Mouse (Mus musculus): ENCODE measurements around the gene Ubap1l. TPM values are rescaled to one million over a fixed set of nuclear protein-coding genes. Genes with fewer than 3 reads are reported as not detected.

Ubap1l gene
- polyA plus RNA-seq, 1 experiment from 2014 or later = not detected

GRCm38 (mm10) chr9:65381017-65381590 is 20.3 kb downstream of the Ubap1l start:
- Histone ChIP-seq H3K27me3 (ENCODE audit: control insufficient read depth, insufficient read depth, low read length) (no peaks in the 10 kb centered on the region), H3K4me2 (ENCODE audit: low read depth, low read length) (no peak overlapping the region), H3K4me3 (ENCODE audit: low read depth, low read length) (no peak overlapping the region), H3K27ac (replicated peaks; ENCODE audit: low read depth, low read length) (no peak overlapping the region), H3K9me3 (replicated peaks; ENCODE audit: control insufficient read depth, low read length) (no peaks in the 10 kb centered on the region), H3K9ac (replicated peaks; ENCODE audit: low read length) (no peak overlapping the region; the same call in 1 of the 2 replicates), H3K36me3 (replicated peaks; ENCODE audit: control insufficient read depth, insufficient read depth, low read depth, low read length) (no peaks in the 10 kb centered on the region), H3K4me1 (ENCODE audit: control insufficient read depth, insufficient read depth, low read length) (no peaks in the 10 kb centered on the region)
- WGBS = 71% methylated on average over 4 of the region's 4 CpGs
- ATAC-seq (replicated peaks; ENCODE audit: insufficient number of reproducible peaks, low FRiP score, low TSS enrichment, low read depth) (no peak), DNase-seq (ENCODE audit: low spot score) (no peak)

- H3K4me1 ChIP-seq (ENCODE audit: control insufficient read depth, insufficient read depth, low read length) = no peaks in the 10 kb centered on the region
- H3K4me2 ChIP-seq (ENCODE audit: low read depth, low read length) = no peak overlapping the region
- ATAC-seq (replicated peaks; ENCODE audit: insufficient number of reproducible peaks, low FRiP score, low TSS enrichment, low read depth) (no peak), DNase-seq (ENCODE audit: low spot score) (no peak)
- no peak overlapping the region for H3K27ac ChIP-seq (replicated peaks; ENCODE audit: low read depth, low read length)
- H3K36me3 ChIP-seq (replicated peaks; ENCODE audit: control insufficient read depth, insufficient read depth, low read depth, low read length) = no peaks in the 10 kb centered on the region
- no peaks in the 10 kb centered on the region for H3K9me3 ChIP-seq (replicated peaks; ENCODE audit: control insufficient read depth, low read length)
- no peak overlapping the region for H3K4me3 ChIP-seq (ENCODE audit: low read depth, low read length)
- no peaks in the 10 kb centered on the region for H3K27me3 ChIP-seq (ENCODE audit: control insufficient read depth, insufficient read depth, low read length)
- 77% methylated on average over 6 of the region's 6 CpGs for WGBS
- H3K9ac ChIP-seq (replicated peaks; ENCODE audit: low read length) = no peak overlapping the region
These were observed 21.4 kb downstream of the Ubap1l start for GRCm38 (mm10) chr9:65382031-65382750.

GRCm38 (mm10) chr9:65382751-65383097 is 21.9 kb downstream of the Ubap1l start:
- Histone ChIP-seq H3K27ac (replicated peaks; ENCODE audit: low read depth, low read length) (no peak overlapping the region), H3K4me2 (ENCODE audit: low read depth, low read length) (no peak overlapping the region), H3K36me3 (replicated peaks; ENCODE audit: control insufficient read depth, insufficient read depth, low read depth, low read length) (no peaks in the 10 kb centered on the region), H3K4me1 (ENCODE audit: control insufficient read depth, insufficient read depth, low read length) (no peaks in the 10 kb centered on the region), H3K9me3 (replicated peaks; ENCODE audit: control insufficient read depth, low read length) (no peaks in the 10 kb centered on the region), H3K27me3 (ENCODE audit: control insufficient read depth, insufficient read depth, low read length) (no peaks in the 10 kb centered on the region), H3K9ac (replicated peaks; ENCODE audit: low read length) (no peak overlapping the region), H3K4me3 (ENCODE audit: low read depth, low read length) (no peak overlapping the region)
- WGBS = 54% methylated on average over 3 of the region's 3 CpGs
- no peak for DNase-seq (ENCODE audit: low spot score)
- ATAC-seq (replicated peaks; ENCODE audit: insufficient number of reproducible peaks, low FRiP score, low TSS enrichment, low read depth) = no peak

GRCm38 (mm10) chr9:65384276-65384675 is 23.4 kb downstream of the Ubap1l start:
- H3K4me1 ChIP-seq (ENCODE audit: control insufficient read depth, insufficient read depth, low read length) = no peaks in the 10 kb centered on the region
- no peaks in the 10 kb centered on the region for H3K9me3 ChIP-seq (replicated peaks; ENCODE audit: control insufficient read depth, low read length)
- ATAC-seq (replicated peaks; ENCODE audit: insufficient number of reproducible peaks, low FRiP score, low TSS enrichment, low read depth) (no peak), DNase-seq (ENCODE audit: low spot score) (no peak)
- no peaks in the 10 kb centered on the region for H3K36me3 ChIP-seq (replicated peaks; ENCODE audit: control insufficient read depth, insufficient read depth, low read depth, low read length)
- no peak overlapping the region for H3K27ac ChIP-seq (replicated peaks; ENCODE audit: low read depth, low read length)
- WGBS = 57% methylated on average over 3 of the region's 3 CpGs
- no peak overlapping the region for H3K4me3 ChIP-seq (ENCODE audit: low read depth, low read length)
- no peak overlapping the region for H3K9ac ChIP-seq (replicated peaks; ENCODE audit: low read length)
- H3K27me3 ChIP-seq (ENCODE audit: control insufficient read depth, insufficient read depth, low read length) = no peaks in the 10 kb centered on the region
- H3K4me2 ChIP-seq (ENCODE audit: low read depth, low read length) = no peak overlapping the region

GRCm38 (mm10) chr9:65386373-65387140 is 25.7 kb downstream of the Ubap1l start:
- no peaks in the 10 kb centered on the region for H3K36me3 ChIP-seq (replicated peaks; ENCODE audit: control insufficient read depth, insufficient read depth, low read depth, low read length)
- no peak overlapping the region for H3K27ac ChIP-seq (replicated peaks; ENCODE audit: low read depth, low read length)
- no peak overlapping the region for H3K4me3 ChIP-seq (ENCODE audit: low read depth, low read length)
- no peaks in the 10 kb centered on the region for H3K4me1 ChIP-seq (ENCODE audit: control insufficient read depth, insufficient read depth, low read length)
- H3K4me2 ChIP-seq (ENCODE audit: low read depth, low read length) = no peak overlapping the region
- ATAC-seq (replicated peaks; ENCODE audit: insufficient number of reproducible peaks, low FRiP score, low TSS enrichment, low read depth) (no peak), DNase-seq (ENCODE audit: low spot score) (peak; percentile 23)
- no peak overlapping the region for H3K9ac ChIP-seq (replicated peaks; ENCODE audit: low read length)
- no peaks in the 10 kb centered on the region for H3K9me3 ChIP-seq (replicated peaks; ENCODE audit: control insufficient read depth, low read length)
- H3K27me3 ChIP-seq (ENCODE audit: control insufficient read depth, insufficient read depth, low read length) = peaks cover 16% of the 10 kb centered on the region
- WGBS = 25% methylated on average over 8 of the region's 8 CpGs

GRCm38 (mm10) chr9:65390752-65391612 is 30.1 kb downstream of the Ubap1l start:
- peak; percentile 54 for DNase-seq (ENCODE audit: low spot score)
- peaks cover 25% of the 10 kb centered on the region for H3K27me3 ChIP-seq (ENCODE audit: control insufficient read depth, insufficient read depth, low read length)
- H3K4me1 ChIP-seq (ENCODE audit: control insufficient read depth, insufficient read depth, low read length) = no peaks in the 10 kb centered on the region
- no peak overlapping the region for H3K27ac ChIP-seq (replicated peaks; ENCODE audit: low read depth, low read length)
- H3K9me3 ChIP-seq (replicated peaks; ENCODE audit: control insufficient read depth, low read length) = no peaks in the 10 kb centered on the region
- H3K9ac ChIP-seq (replicated peaks; ENCODE audit: low read length) = peak overlapping the region; percentile 60
- ATAC-seq (replicated peaks; ENCODE audit: insufficient number of reproducible peaks, low FRiP score, low TSS enrichment, low read depth) = peak; percentile 44; the same call in 1 of the 2 replicates
- peak overlapping the region; percentile 50 for H3K4me2 ChIP-seq (ENCODE audit: low read depth, low read length)
- WGBS = 17% methylated on average over 96 of the region's 96 CpGs
- no peaks in the 10 kb centered on the region for H3K36me3 ChIP-seq (replicated peaks; ENCODE audit: control insufficient read depth, insufficient read depth, low read depth, low read length)
- peak overlapping the region; percentile 36 for H3K4me3 ChIP-seq (ENCODE audit: low read depth, low read length)

- peak within 1 kb of the TSS; percentile 50 for H3K4me2 ChIP-seq (ENCODE audit: low read depth, low read length)
- H3K4me1 ChIP-seq (ENCODE audit: control insufficient read depth, insufficient read depth, low read length) = no peaks in the 10 kb centered on the region
- H3K36me3 ChIP-seq (replicated peaks; ENCODE audit: control insufficient read depth, insufficient read depth, low read depth, low read length) = no peaks in the 10 kb centered on the region
- H3K4me3 ChIP-seq (ENCODE audit: low read depth, low read length) = peak within 1 kb of the TSS; percentile 36
- DNase-seq (ENCODE audit: low spot score) (no peak), ATAC-seq (replicated peaks; ENCODE audit: insufficient number of reproducible peaks, low FRiP score, low TSS enrichment, low read depth) (no peak)
- 37% methylated on average over 8 of the region's 8 CpGs for WGBS
- peaks cover 25% of the 10 kb centered on the region for H3K27me3 ChIP-seq (ENCODE audit: control insufficient read depth, insufficient read depth, low read length)
- peak within 1 kb of the TSS; percentile 60 for H3K9ac ChIP-seq (replicated peaks; ENCODE audit: low read length)
- H3K27ac ChIP-seq (replicated peaks; ENCODE audit: low read depth, low read length) = no peak within 1 kb of the TSS
- H3K9me3 ChIP-seq (replicated peaks; ENCODE audit: control insufficient read depth, low read length) = no peaks in the 10 kb centered on the region
These were observed 30.7 kb downstream of the Ubap1l start, which contains the start of gene Kbtbd13 for GRCm38 (mm10) chr9:65391613-65391964. TSS of gene Kbtbd13 (minus strand) at chr9:65391652.
